Mouse (Mus musculus): ENCODE data around the gene Apoa5.
A peak's percentile ranks its signal among the peaks of the same experiment; 100 is the strongest.

The Apoa5 gene

GRCm38 (mm10) chr9:46268343-46268873 is at the start of gene Apoa5:
Apoa5 (plus strand) TSS chr9:46268633.
- no peak for DNase-seq (ENCODE audit: low spot score in 2 of 2)

- DNase-seq (ENCODE audit: low spot score in 2 of 2): no peak
Measured at GRCm38 (mm10) chr9:46223090-46223489, 45.3 kb upstream of the Apoa5 start.

- DNase-seq (ENCODE audit: low spot score in 2 of 2): no peak
Measured at GRCm38 (mm10) chr9:46224101-46224500, 44.3 kb upstream of the Apoa5 start.

DNA sequence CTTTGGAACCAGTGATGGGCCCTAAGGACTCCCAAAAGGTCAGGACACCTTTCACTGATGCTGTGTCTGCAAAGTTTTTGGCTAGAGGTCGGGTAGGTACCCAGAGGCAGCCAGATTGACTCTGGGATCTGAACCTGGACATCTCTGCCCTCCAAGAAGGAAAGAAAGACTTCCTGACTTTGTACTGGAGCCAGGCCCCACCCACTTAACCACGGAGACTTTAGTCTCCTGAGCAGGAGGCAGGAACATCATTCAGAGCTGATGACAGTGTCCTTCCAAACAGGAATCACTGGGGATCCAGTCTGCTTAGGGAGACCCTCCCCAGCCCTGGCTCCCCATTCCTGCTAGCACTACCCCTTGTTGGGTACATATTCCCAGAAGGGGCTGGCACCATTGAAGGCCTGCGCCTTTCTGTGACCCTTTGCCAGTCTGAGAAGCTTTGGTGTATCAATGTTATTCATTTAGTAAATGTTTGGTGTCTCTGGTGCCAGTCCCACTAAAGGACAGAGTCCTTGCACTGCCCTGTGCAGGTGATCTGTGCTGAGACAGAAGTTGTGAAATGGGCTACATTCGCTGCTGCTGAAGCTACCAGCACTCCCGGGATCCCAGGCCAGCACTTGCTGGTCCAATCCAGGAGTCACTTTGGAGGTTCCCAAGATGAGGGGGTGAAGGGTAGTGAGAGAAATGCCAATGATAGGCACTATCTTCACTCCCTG is 43.3 kb upstream of the Apoa5 start:
- DNase-seq (ENCODE audit: low spot score in 2 of 2): no peak

DNA sequence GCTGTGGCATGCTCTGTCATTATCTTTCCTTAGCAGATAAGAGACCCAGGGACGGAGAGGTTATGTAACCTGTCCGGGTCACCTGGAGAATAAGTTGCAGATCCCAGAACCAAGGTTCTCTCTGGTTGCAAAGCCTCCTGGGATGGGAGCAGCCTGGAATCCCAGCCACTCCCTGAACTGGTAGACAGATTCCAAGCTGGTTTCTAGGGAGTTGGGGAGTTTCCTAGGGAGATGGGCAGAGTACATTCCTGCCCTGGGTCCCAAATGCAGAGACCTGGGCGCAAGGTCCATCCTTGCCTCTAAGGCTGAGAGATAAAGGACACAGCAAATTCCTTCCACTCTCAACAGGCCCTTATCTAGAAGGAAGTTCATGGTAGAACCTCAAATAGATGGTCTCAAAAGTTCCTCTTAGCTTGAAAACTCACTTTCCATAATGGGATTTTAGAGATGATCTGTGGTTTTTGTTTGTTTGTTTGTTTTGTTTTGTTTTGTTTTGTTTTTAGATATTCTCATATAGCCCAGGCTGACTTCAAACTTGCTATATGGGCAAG is 41.3 kb upstream of the Apoa5 start:
- no peak for DNase-seq (ENCODE audit: low spot score in 2 of 2)

DNA sequence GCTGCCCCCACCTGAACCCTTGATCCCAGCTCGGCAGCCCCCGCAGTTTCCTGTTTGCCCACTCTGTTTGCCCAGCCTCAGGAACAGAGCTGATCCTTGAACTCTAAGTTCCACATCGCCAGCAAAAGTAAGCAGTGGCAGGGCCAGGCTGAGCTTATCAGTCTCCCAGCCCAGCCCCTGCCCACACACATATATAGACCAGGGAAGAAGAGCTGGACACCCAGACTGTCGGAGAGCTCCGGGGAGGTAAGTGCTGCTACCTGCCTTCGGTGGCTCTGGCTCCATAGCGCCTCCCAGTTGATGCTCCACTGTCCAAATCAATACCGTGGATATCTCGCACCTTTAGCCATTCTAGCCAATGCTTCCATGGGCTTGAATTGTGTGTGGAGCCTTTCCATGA is 39.9 kb upstream of the Apoa5 start, which contains the start of gene Apoa1:
Gene Apoa1, plus strand, starts transcription at position 90 of the 400 bp plus-strand sequence.
- no peak for DNase-seq (ENCODE audit: low spot score in 2 of 2)

GRCm38 (mm10) chr9:46229573-46230449 is 38.6 kb upstream of the Apoa5 start:
- DNase-seq (ENCODE audit: low spot score in 2 of 2): peak; percentile 14 to 26

DNA sequence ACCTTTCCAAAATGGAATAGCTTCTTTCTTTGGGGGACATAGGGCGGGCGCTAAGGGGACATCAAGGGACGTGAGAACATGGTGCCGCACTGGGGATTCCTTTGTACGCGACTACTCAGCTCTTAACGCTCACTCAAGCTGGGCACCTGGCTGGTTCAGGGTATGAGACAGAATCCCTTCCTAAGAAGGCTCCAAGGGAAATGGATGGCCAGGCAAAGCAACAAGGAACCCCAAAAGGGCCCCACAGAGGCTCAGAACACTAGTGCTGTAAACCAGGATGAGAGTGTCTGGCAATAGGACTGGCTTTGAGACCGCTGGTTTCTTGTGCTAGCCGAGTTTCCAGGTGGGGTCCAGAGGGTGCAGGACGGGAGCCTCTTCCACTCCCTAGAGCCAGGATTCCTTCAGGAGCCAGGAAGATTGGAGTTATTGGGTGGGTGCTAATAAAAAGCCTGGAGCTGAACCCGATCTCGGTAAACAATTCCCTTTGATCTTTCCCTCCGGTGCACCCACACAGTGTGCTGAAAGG is 37.9 kb upstream of the Apoa5 start:
- no peak for DNase-seq (ENCODE audit: low spot score in 2 of 2)

DNA sequence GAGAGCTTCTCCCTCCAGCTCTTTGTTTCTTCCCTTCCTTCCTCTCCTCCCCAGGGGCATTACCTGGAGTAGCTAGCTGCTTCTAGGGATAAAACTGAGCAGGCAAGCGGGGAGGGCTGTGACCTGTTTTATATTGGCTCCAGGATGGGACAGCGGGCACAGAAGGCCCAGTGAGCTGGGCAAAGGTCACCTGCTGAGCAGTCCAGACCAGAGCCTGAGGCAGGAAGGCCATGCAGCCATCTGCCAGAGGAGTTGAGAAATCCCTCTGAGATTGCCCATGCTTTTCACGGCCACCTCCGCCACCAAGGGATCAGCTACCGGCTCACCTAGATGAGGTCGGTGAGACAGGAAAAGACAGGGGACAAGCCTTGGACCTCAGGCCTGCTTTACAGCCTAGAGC is 33.2 kb upstream of the Apoa5 start:
- DNase-seq (ENCODE audit: low spot score in 2 of 2): no peak

- DNase-seq (ENCODE audit: low spot score in 2 of 2): no peak
Measured at GRCm38 (mm10) chr9:46235596-46235648, 33.0 kb upstream of the Apoa5 start, which contains the start of gene Apoc3. Apoc3 (minus strand) TSS chr9:46235636.

DNA sequence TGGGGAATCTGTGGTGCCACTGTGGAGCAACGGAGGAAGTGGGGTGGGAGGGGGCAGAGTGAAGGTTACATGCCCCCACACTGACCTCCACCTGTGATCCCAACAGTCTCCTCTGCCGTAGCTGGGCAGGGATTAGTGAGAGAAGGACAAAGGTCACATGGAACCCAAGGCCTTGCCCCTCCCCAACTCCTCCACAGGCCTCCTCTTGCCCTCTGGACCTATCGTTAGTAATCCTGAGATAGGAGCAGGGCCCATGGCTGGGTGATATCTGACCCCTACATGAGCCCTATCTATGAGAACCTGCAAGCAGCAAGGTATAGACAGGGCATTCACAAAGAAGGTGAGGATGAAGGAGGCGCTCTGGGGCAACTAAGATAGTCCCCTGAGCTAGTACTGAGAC is 32.8 kb upstream of the Apoa5 start:
- no peak for DNase-seq (ENCODE audit: low spot score in 2 of 2)

DNA sequence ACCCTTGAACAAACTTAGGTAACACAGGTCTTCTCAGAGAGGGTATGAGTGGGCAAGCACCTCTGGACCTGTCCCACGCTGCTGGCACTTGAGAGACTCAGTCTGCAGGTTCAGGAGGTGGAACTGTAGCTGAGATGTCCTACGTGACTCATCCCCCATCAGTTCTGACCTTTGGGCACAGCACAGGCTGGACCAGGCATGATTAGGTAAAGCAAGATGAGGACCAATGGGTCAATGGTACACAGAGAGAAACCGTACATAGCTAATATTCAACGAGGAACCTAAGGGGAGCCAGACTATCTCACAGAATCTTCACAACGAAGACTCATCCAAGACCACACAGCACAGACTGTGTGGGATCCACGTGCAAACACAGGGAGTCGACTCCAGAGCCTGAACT is 29.6 kb upstream of the Apoa5 start:
- DNase-seq (ENCODE audit: low spot score in 2 of 2): no peak

DNA sequence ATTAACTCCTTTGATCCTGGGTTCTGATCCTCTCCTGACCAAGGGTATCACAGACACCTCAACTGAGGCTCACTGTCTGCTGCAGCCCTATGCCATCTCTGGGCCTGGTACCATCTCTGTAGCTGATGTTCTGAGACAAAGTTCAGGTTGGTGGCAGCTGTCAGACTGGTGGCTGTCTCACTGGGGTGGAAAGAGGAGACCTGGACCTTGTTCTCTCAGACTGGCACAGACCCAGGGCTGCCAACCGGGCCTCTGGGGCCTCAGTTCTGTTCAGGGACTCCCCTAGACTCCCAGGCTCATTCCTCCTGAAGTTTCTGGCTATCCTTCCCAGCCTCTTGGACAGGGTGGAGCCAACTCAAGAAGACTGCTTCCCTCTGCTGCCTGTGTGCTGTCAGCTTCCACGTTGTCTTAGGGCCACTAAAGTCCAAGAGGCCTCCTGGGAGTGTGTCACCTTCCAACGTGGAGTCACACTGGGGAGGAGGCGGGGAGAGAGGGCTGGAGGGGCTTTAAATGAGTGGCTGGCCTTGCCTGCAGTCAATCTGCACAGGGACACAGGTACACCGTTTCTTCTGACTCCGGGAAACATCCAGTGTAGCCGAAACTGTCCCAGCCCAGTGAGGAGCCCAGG is 27.8 kb upstream of the Apoa5 start, which contains the start of gene Apoa4:
Gene Apoa4, plus strand, starts transcription at position 171 of the 628 bp plus-strand sequence.
- DNase-seq (ENCODE audit: low spot score in 2 of 2): no peak

GRCm38 (mm10) chr9:46241818-46242217 is 26.6 kb upstream of the Apoa5 start:
- DNase-seq (ENCODE audit: low spot score in 2 of 2): no peak

GRCm38 (mm10) chr9:46243122-46243521 is 25.3 kb upstream of the Apoa5 start:
- DNase-seq (ENCODE audit: low spot score in 2 of 2): no peak

- no peak for DNase-seq (ENCODE audit: low spot score in 2 of 2)
Measured at GRCm38 (mm10) chr9:46243584-46243983, 24.8 kb upstream of the Apoa5 start.

DNA sequence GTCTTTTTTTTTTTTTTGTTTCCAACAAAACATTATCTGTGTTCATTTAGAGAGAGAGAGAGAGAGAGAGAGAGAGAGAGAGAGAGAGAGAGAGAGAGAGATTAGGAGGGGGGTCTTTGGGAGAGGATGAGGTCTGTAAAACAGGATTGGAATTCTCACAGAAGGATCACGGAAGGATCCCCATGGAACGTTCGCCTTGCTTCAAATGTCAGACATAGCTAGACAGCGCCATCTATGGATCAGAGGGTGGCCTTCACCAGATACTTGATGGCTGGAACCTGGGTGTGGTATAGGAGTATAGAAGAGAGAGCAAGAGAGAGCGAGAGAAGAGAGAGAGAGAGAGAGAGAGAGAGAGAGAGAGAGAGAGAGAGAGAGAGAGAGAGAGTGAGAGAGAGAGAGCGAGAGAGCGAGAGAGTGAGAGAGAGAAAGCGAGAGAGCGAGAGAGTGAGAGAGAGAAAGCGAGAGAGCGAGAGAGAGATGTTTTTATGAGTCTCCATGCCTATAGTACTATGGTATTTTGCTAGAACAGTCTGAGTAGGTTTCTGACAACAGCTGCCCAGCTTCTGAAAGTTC is 21.6 kb upstream of the Apoa5 start:
- peak in 1 of 2 experiments; percentile 24 for DNase-seq (ENCODE audit: low spot score in 2 of 2)

DNA sequence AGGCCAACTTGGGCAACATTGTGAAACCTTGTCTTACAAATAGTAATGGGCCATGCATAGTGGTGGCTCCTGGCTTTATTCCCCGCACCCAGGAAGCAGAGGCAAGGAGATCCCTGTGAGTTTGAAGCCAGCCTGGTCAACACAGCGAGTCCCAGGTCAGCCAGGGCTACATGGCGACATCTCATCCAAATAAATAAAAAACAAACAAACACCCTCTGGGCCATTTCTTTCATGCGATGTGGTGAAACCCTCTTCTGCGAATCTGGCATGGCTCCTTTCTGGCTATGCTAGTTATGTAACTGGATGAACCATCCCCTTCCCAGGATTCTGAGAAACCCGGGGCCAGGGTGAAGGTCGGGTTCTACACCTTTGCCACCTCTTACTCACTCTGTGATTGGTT is 12.3 kb upstream of the Apoa5 start:
- no peak for DNase-seq (ENCODE audit: low spot score in 2 of 2)

GRCm38 (mm10) chr9:46256658-46257385 is 11.6 kb upstream of the Apoa5 start:
- DNase-seq (ENCODE audit: low spot score in 2 of 2): no peak

GRCm38 (mm10) chr9:46257546-46257945 is 10.9 kb upstream of the Apoa5 start:
- no peak for DNase-seq (ENCODE audit: low spot score in 2 of 2)

DNA sequence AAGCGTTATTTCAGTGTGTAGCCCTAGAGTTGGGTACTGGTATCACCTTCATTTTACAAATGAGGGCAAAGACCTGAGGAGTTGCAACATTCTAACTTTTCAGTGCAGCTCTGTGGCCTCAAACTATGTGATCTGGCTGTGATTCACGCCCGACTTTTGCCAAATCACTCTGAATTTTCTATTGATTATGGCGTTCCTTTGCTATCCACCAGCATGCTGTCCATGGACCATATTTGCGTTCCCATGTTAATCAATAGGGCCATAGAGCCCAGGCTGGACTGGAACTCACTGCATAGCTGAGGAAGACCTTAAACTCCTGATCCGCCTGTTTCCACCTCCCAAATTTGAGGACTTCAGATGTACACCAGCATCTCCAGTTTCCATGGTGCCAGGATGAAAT is 9.3 kb upstream of the Apoa5 start:
- DNase-seq (ENCODE audit: low spot score in 2 of 2): no peak

Measured in spleen, postnatal 14 days (tissue).